Mouse (Mus musculus) neural tube, postnatal 0 days (tissue): ENCODE data around the gene Tdpoz2. TPM values are rescaled to one million over a fixed set of nuclear protein-coding genes. Genes with fewer than 3 reads are reported as not detected.

Experiments
- polyA plus RNA-seq: library from polyadenylated mRNA; unstranded; fragments of >200 nt; fragmentation: Nextera tagmentation; extraction: Ambion mirVana; gene quantifications from 2 replicates; pipeline ENCODE4 v1.2.1, GENCODE M21; 2015

The Tdpoz2 gene
- not detected in 2 replicates for polyA plus RNA-seq

DNA sequence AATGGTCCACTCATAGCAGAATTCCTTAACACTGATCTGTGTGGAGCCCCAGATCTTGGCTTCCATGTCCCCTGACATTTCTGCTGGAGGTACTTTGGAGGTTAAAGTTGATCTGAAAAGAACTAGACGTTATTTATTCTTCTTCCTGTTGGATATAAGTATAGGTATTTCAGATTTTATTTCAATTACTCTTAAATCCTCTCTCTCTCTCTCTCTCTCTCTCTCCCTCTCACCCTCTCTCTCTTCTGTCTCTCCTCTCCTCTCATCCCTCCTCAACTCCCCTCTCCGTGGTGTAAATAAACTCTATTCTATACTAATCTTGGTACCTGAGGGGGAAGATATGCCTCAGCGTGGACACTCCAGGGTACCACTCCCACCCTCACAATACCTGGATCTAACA lies at the start of gene Tdpoz2:
Gene Tdpoz2 (minus strand): TSS at position 101 of the 400 bp plus-strand sequence.

GRCm38 (mm10) chr3:93692970-93693369 lies 40.5 kb upstream of the Tdpoz2 start, which contains the start of gene Gm37596:
Gm37596 (minus strand) TSS chr3:93693070.

DNA sequence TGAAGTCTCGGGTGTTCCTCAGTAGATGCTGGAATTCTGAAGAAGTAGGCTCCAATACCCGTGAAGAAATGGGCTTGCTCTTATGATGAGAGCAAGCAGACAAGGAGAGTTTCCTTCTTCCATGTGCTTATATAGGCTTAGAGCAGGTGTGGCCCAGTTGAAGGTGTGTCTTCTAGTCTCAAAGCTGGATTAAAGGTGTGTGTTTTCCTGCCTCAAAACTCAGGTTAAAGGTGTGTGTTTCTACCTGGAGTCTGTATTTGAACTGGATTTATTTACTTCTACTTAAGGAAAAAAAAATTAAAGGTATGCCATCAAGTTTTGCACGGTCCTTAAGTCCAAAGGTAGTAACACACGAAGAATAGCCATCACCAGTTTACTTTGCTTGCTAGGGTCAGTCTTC lies 23.7 kb upstream of the Tdpoz2 start, which contains the start of gene Tdpoz1:
Gene Tdpoz1 (minus strand): TSS at position 101 of the 400 bp plus-strand sequence.

Other genes with a start within 250 kb of the Tdpoz2 start
- gene Tchh, start 210.4 kb downstream of the Tdpoz2 start, polyA plus RNA-seq = 2.3 and 2.4 TPM in 2 replicates
- gene Tchhl1, start 183.9 kb downstream of the Tdpoz2 start, polyA plus RNA-seq = not detected in 2 replicates
- 183 and 271 TPM in 2 replicates for gene S100a11, start 132.2 kb downstream of the Tdpoz2 start, polyA plus RNA-seq
- gene S100a10, start 97.6 kb downstream of the Tdpoz2 start, polyA plus RNA-seq = 208 and 281 TPM in 2 replicates
- not detected in 2 replicates for gene Tdpoz1, start 23.6 kb upstream of the Tdpoz2 start, polyA plus RNA-seq
- gene Gm37596, start 40.4 kb upstream of the Tdpoz2 start, polyA plus RNA-seq = not detected in 2 replicates
- not detected in 2 replicates for gene Gm5773, start 120.3 kb upstream of the Tdpoz2 start, polyA plus RNA-seq
- not detected in 2 replicates for gene Tdpoz4, start 143.7 kb upstream of the Tdpoz2 start, polyA plus RNA-seq
- gene Tdpoz3, start 173.3 kb upstream of the Tdpoz2 start, polyA plus RNA-seq = not detected in 2 replicates